Mouse (Mus musculus) E14TG2a.4 (cell line): ENCODE data around the gene Mrps10.
A peak's percentile ranks its signal among the peaks of the same experiment; 100 is the strongest.
"Not testable (repeated sequence)": the region's sequence is repeated elsewhere in the genome, so short reads cannot be mapped to it uniquely, and the experiment has no call there.

ENCODE experiments used
- H3K27me3 ChIP-seq: 2 replicates; pipeline ENCODE4 v1.6.1; 2014; ENCODE audit warnings: low read length, control low read depth; ENCODE audit not compliant: insufficient read depth
- H3K36me3 ChIP-seq: 2 replicates; pipeline ENCODE4 v1.6.1; 2014; ENCODE audit warnings: low read length, control low read depth; ENCODE audit not compliant: insufficient read depth
- H3K4me1 ChIP-seq: replicated peaks from 2 replicates; pipeline ENCODE4 v1.6.1; 2014; ENCODE audit warnings: low read depth, low read length, control low read depth
- H3K4me3 ChIP-seq: replicated peaks from 2 replicates; pipeline ENCODE4 v1.5.1; 2014; ENCODE audit warnings: mild to moderate bottlenecking, low read length
- H3K9me3 ChIP-seq: 2 replicates; pipeline ENCODE4 v1.6.1; 2014; ENCODE audit warnings: low read length, control low read depth
- CTCF ChIP-seq: conservative IDR thresholded peaks from 2 replicates; pipeline ENCODE4 v1.5.1; 2014; ENCODE audit warnings: low read length
- NANOG ChIP-seq: IDR thresholded peaks from 2 replicates; pipeline ENCODE4 v1.6.1; 2014; ENCODE audit warnings: borderline replicate concordance, low read length, mixed read lengths
- POU5F1 ChIP-seq: IDR thresholded peaks from 2 replicates; pipeline ENCODE4 v1.6.1; 2014; ENCODE audit warnings: low read length, borderline replicate concordance

The Mrps10 gene

DNA sequence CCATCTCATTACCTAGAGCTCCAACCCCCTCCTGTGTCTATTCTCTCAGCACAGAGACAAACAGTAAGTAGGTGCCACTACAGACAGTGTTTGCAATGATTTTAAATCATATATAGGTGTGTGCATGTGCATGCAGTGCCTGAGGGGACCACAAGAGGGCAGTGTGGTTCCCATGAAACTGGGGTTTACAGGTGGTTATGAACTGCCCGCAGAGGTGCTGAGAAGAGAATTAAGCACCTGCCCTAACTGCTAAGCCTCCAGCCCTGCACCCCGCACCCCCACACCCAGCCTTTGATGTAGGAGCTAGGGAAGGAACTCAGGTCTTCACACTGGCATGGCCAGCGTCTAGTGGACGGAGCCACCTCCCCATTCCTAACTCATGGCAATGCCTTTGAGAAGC is 18.0 kb downstream of the Mrps10 start:
- H3K27me3 ChIP-seq: peaks cover 4% of the 10 kb centered on the region; the same call in 1 of the 2 replicates
- peaks cover 8% of the 10 kb centered on the region for H3K36me3 ChIP-seq
- no peak overlapping the region for H3K4me3 ChIP-seq
- peaks cover 13% of the 10 kb centered on the region for H3K4me1 ChIP-seq
- peaks cover 35% of the 10 kb centered on the region for H3K9me3 ChIP-seq
- TF ChIP-seq CTCF: peak; percentile 96
- TF ChIP-seq NANOG: no peak

- Histone ChIP-seq H3K36me3 (no peaks in the 10 kb centered on the region), H3K9me3 (no peaks in the 10 kb centered on the region), H3K4me3 (peak overlapping the region; percentile 74; the same call in 1 of the 2 replicates), H3K27me3 (peaks cover 54% of the 10 kb centered on the region), H3K4me1 (peaks cover 48% of the 10 kb centered on the region)
- TF ChIP-seq NANOG (no peak), CTCF (no peak), POU5F1 (no peak)
Measured at GRCm38 (mm10) chr17:47394223-47394869, 25.7 kb downstream of the Mrps10 start.

GRCm38 (mm10) chr17:47395376-47395913 is 26.8 kb downstream of the Mrps10 start:
- TF ChIP-seq POU5F1: no peak
- TF ChIP-seq CTCF: no peak
- TF ChIP-seq NANOG: no peak
- peak overlapping the region; percentile 74 for H3K4me3 ChIP-seq
- no peaks in the 10 kb centered on the region for H3K36me3 ChIP-seq
- H3K4me1 ChIP-seq: peaks cover 45% of the 10 kb centered on the region
- H3K27me3 ChIP-seq: peaks cover 62% of the 10 kb centered on the region
- no peaks in the 10 kb centered on the region for H3K9me3 ChIP-seq

DNA sequence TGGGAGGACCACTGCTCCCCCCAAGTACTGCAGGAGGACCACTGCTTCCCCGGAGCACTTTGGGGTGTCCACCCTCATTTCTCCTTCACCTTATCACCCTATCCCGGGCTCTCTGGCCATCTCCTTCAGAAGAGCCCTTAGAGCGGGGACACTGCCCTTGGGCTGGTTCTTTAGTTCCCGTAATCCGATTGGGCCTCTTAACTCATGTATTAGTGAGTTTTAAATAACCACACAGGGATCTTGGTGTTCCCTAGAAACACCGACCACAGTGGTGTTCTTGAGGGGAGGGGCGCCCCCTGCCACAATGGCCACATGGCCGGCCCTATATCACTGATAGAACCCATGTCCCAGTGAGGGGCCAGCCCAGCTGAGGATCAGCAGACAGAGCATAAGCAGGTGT is 30.4 kb downstream of the Mrps10 start:
- no peak for TF ChIP-seq POU5F1
- no peak for TF ChIP-seq CTCF
- TF ChIP-seq NANOG: no peak
- H3K9me3 ChIP-seq: no peaks in the 10 kb centered on the region
- H3K4me3 ChIP-seq: no peak overlapping the region
- H3K4me1 ChIP-seq: peaks cover 25% of the 10 kb centered on the region
- H3K36me3 ChIP-seq: no peaks in the 10 kb centered on the region
- peaks cover 44% of the 10 kb centered on the region for H3K27me3 ChIP-seq

GRCm38 (mm10) chr17:47400451-47400850 is 31.8 kb downstream of the Mrps10 start, which contains the start of gene Guca1a:
Guca1a (minus strand) TSS chr17:47400584.
- peaks cover 40% of the 10 kb centered on the region for H3K27me3 ChIP-seq
- no peaks in the 10 kb centered on the region for H3K9me3 ChIP-seq
- H3K4me1 ChIP-seq: peaks cover 12% of the 10 kb centered on the region
- no peak within 1 kb of the TSS for H3K4me3 ChIP-seq
- TF ChIP-seq POU5F1 (no peak), CTCF (no peak), NANOG (no peak)
- H3K36me3 ChIP-seq: no peaks in the 10 kb centered on the region

DNA sequence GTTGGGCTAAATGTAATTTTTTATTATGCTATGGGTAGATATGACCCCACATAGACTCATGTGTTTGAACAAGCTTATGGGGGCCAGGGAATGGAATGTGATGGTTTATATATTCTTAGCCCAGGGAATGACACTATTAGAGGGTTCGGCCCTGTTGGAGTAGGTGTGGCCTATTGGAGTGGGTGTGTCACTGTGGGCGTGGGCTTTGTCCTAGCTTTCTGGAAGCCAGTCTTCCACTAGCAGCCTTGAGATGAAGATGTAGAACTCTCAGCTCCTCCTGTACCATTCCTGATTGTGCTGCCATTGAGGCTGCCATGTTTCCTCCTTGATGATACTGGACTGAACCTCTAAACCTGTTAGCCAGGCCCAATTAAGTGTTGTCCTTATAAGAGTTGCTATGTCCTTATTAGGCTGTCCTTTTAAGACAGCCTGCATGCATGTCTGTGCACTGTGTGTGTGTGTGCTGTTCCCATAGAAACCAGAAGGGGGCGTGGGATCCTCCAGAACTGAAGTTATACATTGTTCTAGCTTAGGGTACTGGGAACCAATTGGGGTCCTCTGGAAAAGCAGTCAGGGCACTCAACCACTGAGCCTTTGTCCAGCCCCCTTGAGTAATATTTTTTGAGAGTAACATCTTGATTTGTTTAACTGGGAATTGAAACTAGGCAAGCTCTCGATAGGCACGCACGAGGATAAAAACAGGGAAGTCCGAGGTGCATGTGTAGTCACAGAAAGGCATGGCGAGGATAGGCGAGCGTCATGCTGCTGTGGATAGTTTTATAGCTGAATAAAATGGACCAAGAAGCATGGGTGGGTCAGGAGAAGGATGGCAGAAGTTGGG is 39.2 kb downstream of the Mrps10 start:
- Histone ChIP-seq H3K9me3 (no peaks in the 10 kb centered on the region), H3K4me3 (no peak overlapping the region), H3K36me3 (no peaks in the 10 kb centered on the region), H3K4me1 (peaks cover 7% of the 10 kb centered on the region; the same call in 1 of the 2 replicates), H3K27me3 (peaks cover 48% of the 10 kb centered on the region)
- no peak for TF ChIP-seq NANOG
- peak; percentile 37 for TF ChIP-seq CTCF

- H3K27me3 ChIP-seq: peaks cover 52% of the 10 kb centered on the region
- H3K9me3 ChIP-seq: no peaks in the 10 kb centered on the region
- TF ChIP-seq NANOG (no peak), POU5F1 (no peak), CTCF (peak; percentile 93)
- peaks cover 13% of the 10 kb centered on the region; the same call in 1 of the 2 replicates for H3K4me1 ChIP-seq
- H3K4me3 ChIP-seq: no peak overlapping the region
- H3K36me3 ChIP-seq: no peaks in the 10 kb centered on the region
Measured at GRCm38 (mm10) chr17:47408558-47408898, 39.8 kb downstream of the Mrps10 start.

DNA sequence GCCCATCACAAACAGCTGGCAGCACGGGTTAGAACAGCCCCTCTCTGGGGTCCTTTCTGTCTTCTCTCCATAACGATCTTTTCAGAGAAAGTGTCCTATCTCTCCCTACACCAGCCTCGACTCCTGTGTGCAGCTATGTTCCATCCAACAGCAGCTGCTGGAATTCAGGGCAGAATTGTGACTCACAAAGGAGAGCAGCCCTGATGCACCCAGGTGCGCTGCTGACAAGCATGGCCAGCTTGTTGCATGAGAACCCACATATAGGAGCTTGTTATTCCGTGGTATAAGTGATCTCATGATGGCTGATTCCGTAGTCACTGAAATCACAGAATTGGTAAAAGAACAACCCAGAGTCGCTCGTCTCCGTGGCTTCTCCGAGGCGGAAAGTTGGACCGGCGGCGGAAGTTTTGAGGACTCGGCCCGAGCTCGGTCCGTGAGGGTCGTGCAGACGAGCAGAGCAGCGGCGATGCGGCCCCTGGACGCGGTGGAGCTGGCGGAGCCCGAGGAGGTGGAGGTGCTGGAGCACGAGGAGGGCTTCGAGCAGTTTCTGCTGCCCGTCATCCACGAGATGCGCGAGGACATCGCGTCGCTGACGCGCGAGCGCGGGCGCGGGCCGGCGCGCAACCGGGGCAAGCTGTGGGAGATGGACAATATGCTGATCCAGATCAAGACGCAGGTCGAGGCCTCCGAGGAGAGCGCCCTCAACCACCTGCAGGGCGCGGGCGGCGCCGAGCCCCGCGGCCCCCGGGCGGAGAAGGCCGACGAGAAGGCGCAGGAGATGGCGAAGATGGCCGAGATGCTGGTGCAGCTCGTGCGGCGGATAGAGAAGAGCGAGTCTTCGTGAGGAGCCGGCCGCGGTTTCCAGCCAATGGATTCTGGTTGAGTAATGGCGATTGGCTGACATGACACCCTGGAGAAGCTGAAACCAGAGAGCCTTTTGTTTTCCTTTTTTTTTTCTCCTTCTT is 41.5 kb downstream of the Mrps10 start:
- peaks cover 16% of the 10 kb centered on the region; the same call in 1 of the 2 replicates for H3K4me1 ChIP-seq
- not testable (repeated sequence) for H3K36me3 ChIP-seq, H3K9me3 ChIP-seq
- peaks cover 61% of the 10 kb centered on the region for H3K27me3 ChIP-seq
- peak overlapping the region; percentile 45 for H3K4me3 ChIP-seq
